ENCODE assay signal across 7 mouse cellular contexts in the genomic region with DNA sequence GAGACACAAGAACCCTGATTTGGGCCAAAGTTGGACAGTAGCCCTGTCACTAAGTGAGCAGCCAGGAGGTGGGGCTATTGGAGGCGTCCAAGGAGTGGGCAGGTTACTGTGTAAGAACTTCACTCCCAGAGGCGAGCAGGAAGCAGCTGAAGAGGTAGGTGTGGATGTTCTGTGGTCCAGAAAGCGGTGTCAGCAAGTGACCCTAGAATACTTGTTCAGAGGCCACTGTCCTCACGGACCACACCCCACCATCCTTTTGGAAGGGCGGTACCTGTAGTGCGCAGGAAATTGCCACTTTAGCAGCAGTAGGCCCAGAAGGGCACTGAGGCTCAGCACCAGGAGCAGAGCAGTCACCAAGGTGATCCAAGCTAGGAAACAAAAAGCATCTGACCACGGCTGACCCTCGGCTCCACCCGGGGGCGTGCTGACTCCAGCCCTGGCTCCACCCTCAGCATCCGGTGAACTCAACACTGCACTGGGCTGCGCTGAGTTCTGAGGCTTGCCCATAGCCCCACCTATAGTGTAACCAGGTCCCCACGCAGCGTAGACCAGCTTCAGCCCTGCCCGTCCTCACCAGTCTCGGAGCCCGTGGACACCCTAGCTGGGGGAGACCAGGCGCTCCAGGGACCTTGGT. TPM values are rescaled to one million over a fixed set of nuclear protein-coding genes. Genes with fewer than 3 reads are reported as not detected.
DNase-seq lines count a peak whose midpoint lies in the region; ATAC-seq and TF ChIP-seq lines count a peak whose summit lies in the region.

No protein-coding gene starts in this region.

- peak overlapping the region; percentile 18; the same call in 1 of the 2 replicates for H3K27ac ChIP-seq in cortical plate, adult 2 months (ENCODE audit: insufficient read depth, low read length)
- peak overlapping the region; percentile 62 for H3K27ac ChIP-seq in heart, adult 2 months

- peak overlapping the region; percentile 5; the same call in 1 of the 2 replicates for H3K4me3 ChIP-seq in cortical plate, adult 2 months (ENCODE audit: insufficient read depth, low read length)
- peak overlapping the region; percentile 48 for H3K4me3 ChIP-seq in heart, adult 2 months
- H3K4me3 ChIP-seq in lung, adult 2 months (replicated peaks; ENCODE audit: extremely low read depth, low read depth, low read length) = peak overlapping the region; percentile 36

- no peak for ATAC-seq in erythroid progenitor cell, adult 5-6 weeks (replicated peaks; ENCODE audit: low FRiP score, poor library complexity, severe bottlenecking)

- whole genome bisulfite sequencing in heart, adult 2 months = 23% methylated on average over 18 of the region's 18 CpGs
- WGBS in lung, adult 2 months = 28% methylated on average over 18 of the region's 18 CpGs

- 0 out of 2 replicates have a peak, but pooled peaks have one; percentile 3 for TF ChIP-seq CTCF in cortical plate, adult 2 months (IDR thresholded peaks at IDR 0.05; ENCODE audit: extremely low read depth, insufficient read depth, low read length)
- TF ChIP-seq CTCF in heart, adult 2 months (IDR thresholded peaks at IDR 0.05) = peak; percentile 40
- peak; percentile 45 for TF ChIP-seq CTCF in lung, adult 2 months (IDR thresholded peaks at IDR 0.05; ENCODE audit: insufficient read depth, low read length)

- no peaks in the 10 kb centered on the region for H3K36me3 ChIP-seq in heart, adult 2 months (ENCODE audit: control insufficient read depth, insufficient read depth, low read length)

- 0 out of 2 replicates have a peak, but pooled peaks have one; percentile 57 for TF ChIP-seq EP300 in heart, adult 2 months (IDR thresholded peaks at IDR 0.05; ENCODE audit: insufficient read depth, low read depth, low read length)

- H3K9ac ChIP-seq in heart, adult 2 months (ENCODE audit: low read depth, low read length) = peak overlapping the region; percentile 52

- intact Hi-C loops in heart, adult 2 months (cut with DNase I) = loop anchor here (2.0 to 5.0 kb wide), 3 partner anchors 41 to 121 kb away; no protein-coding TSS in a partner anchor

- no peaks in the 10 kb centered on the region for H3K79me2 ChIP-seq in heart, adult 2 months (replicated peaks; ENCODE audit: control insufficient read depth, insufficient read depth, low read length)

- peaks cover 2% of the 10 kb centered on the region; the same call in 1 of the 2 replicates for H3K4me1 ChIP-seq in cortical plate, adult 2 months (ENCODE audit: control insufficient read depth, insufficient read depth, low read length)
- peaks cover 3% of the 10 kb centered on the region for H3K4me1 ChIP-seq in heart, adult 2 months (ENCODE audit: control insufficient read depth, insufficient read depth, low read length)
- no peaks in the 10 kb centered on the region for H3K4me1 ChIP-seq in lung, adult 2 months (ENCODE audit: control insufficient read depth, insufficient read depth, low read length)

- peak; percentile 27 for DNase-seq in NIH3T3 (ENCODE audit: low read depth)
- peak; percentile 72 to 75 for DNase-seq in heart, adult 2 months
- peak; percentile 66 for DNase-seq in kidney, adult 11 months
- DNase-seq in lung, adult 2 months = peak; percentile 68
- DNase-seq in ovary, postnatal 36 days (ENCODE audit: low spot score) = peak; percentile 55

- no peaks in the 10 kb centered on the region for H3K27me3 ChIP-seq in heart, adult 2 months (ENCODE audit: control insufficient read depth, insufficient read depth, low read length)

- TF ChIP-seq POLR2A in cortical plate, adult 2 months (IDR thresholded peaks at IDR 0.05; ENCODE audit: extremely low read depth, insufficient read depth, low read length) = no peak
- peak; percentile 52 for TF ChIP-seq POLR2A in heart, adult 2 months (IDR thresholded peaks at IDR 0.05; ENCODE audit: insufficient read depth, low read depth, low read length)
- peak; percentile 60; the same call in 1 of the 2 replicates for TF ChIP-seq POLR2A in lung, adult 2 months (IDR thresholded peaks at IDR 0.05; ENCODE audit: borderline replicate concordance, extremely low read depth, low read depth, low read length)

RNA-seq across cellular contexts. Expression of a gene that starts 8.7 kb away (rescaled TPM):
- 1.7 and 2.3 TPM in 2 replicates for polyA plus RNA-seq in cortical plate, adult 2 months (2012; rRNA removed)
- under 1 TPM; 0.76 to 0.96 TPM for total RNA-seq in heart, adult 2 months (2021)
- 1.6 and 2.3 TPM in 2 replicates for polyA plus RNA-seq in heart, adult 2 months (2012; rRNA removed)
- polyA plus RNA-seq in lung, adult 2 months (2012; rRNA removed) = 6.1 and 10.1 TPM in 2 replicates
- total RNA-seq in erythroid progenitor cell, adult 5-6 weeks (2015; ENCODE audit: low replicate concordance) = 127 and 137 TPM in 2 replicates
- total RNA-seq in erythroid progenitor cell, adult 5-6 weeks (2017; ENCODE audit: low replicate concordance) = 157 and 162 TPM in 2 replicates

RNA-seq across cellular contexts. Expression of a gene that starts 11.4 kb away (rescaled TPM):
- polyA plus RNA-seq in cortical plate, adult 2 months (2012; rRNA removed) = 1.4 and 1.5 TPM in 2 replicates
- 1 to 10 TPM in 1 of 2 experiments, under 1 TPM in 1; 0.31 to 1.5 TPM for total RNA-seq in heart, adult 2 months (2021)
- polyA plus RNA-seq in heart, adult 2 months (2012; rRNA removed) = 0.67 and 1.3 TPM in 2 replicates
- polyA plus RNA-seq in lung, adult 2 months (2012; rRNA removed) = 1.1 and 1.8 TPM in 2 replicates
- 0.72 and 3.8 TPM in 2 replicates for total RNA-seq in erythroid progenitor cell, adult 5-6 weeks (2015; ENCODE audit: low replicate concordance)
- total RNA-seq in erythroid progenitor cell, adult 5-6 weeks (2017; ENCODE audit: low replicate concordance) = 0.77 TPM in 1 of 2 replicates, not detected in the other

RNA-seq across cellular contexts. Expression of a gene that starts 18.0 kb away (rescaled TPM):
- 69.3 and 79.4 TPM in 2 replicates for polyA plus RNA-seq in cortical plate, adult 2 months (2012; rRNA removed)
- 10 to 100 TPM; 16.4 to 17.5 TPM for total RNA-seq in heart, adult 2 months (2021)
- polyA plus RNA-seq in heart, adult 2 months (2012; rRNA removed) = 66.4 and 74.4 TPM in 2 replicates
- polyA plus RNA-seq in lung, adult 2 months (2012; rRNA removed) = 978 and 1,062 TPM in 2 replicates
- 25.6 and 56.6 TPM in 2 replicates for total RNA-seq in erythroid progenitor cell, adult 5-6 weeks (2015; ENCODE audit: low replicate concordance)
- 33.8 and 46.0 TPM in 2 replicates for total RNA-seq in erythroid progenitor cell, adult 5-6 weeks (2017; ENCODE audit: low replicate concordance)

RNA-seq across cellular contexts. Expression of a gene that starts 36.8 kb away (rescaled TPM):
- polyA plus RNA-seq in cortical plate, adult 2 months (2012; rRNA removed) = 58.6 and 59.8 TPM in 2 replicates
- total RNA-seq in heart, adult 2 months (2021) = 10 to 100 TPM; 41.0 to 42.5 TPM
- polyA plus RNA-seq in heart, adult 2 months (2012; rRNA removed) = 19.0 and 20.8 TPM in 2 replicates
- polyA plus RNA-seq in lung, adult 2 months (2012; rRNA removed) = 20.8 and 38.4 TPM in 2 replicates
- total RNA-seq in erythroid progenitor cell, adult 5-6 weeks (2015; ENCODE audit: low replicate concordance) = 62.7 and 72.5 TPM in 2 replicates
- total RNA-seq in erythroid progenitor cell, adult 5-6 weeks (2017; ENCODE audit: low replicate concordance) = 63.6 and 68.4 TPM in 2 replicates

RNA-seq across cellular contexts. Expression of a gene that starts 36.8 kb away (rescaled TPM):
- polyA plus RNA-seq in cortical plate, adult 2 months (2012; rRNA removed) = 33.4 and 38.6 TPM in 2 replicates
- total RNA-seq in heart, adult 2 months (2021) = 10 to 100 TPM; 10.1 to 11.1 TPM
- 15.3 and 15.5 TPM in 2 replicates for polyA plus RNA-seq in heart, adult 2 months (2012; rRNA removed)
- 48.5 and 54.4 TPM in 2 replicates for polyA plus RNA-seq in lung, adult 2 months (2012; rRNA removed)
- 36.9 and 44.3 TPM in 2 replicates for total RNA-seq in erythroid progenitor cell, adult 5-6 weeks (2015; ENCODE audit: low replicate concordance)
- 18.2 and 33.9 TPM in 2 replicates for total RNA-seq in erythroid progenitor cell, adult 5-6 weeks (2017; ENCODE audit: low replicate concordance)

Comparison
In these comparisons a context has a peak if more than half of its experiments do, and no peak if none do; other contexts are left out.
1. RNA of a gene that starts 18.0 kb away (polyA plus RNA-seq): 978 to 1,062 TPM in lung, adult 2 months; 69.3 to 79.4 TPM in cortical plate, adult 2 months and 66.4 to 74.4 TPM in heart, adult 2 months; every median in the first group is over 10 times any median in the second.
2. Peak in every context shown above with its lines, with median percentiles within 50 percentile points of each other: DNase-seq, H3K4me3 ChIP-seq and CTCF ChIP-seq.